Mouse (Mus musculus): Measurements from ENCODE around the gene Nrsn1. TPM values are rescaled to one million over a fixed set of nuclear protein-coding genes. Genes with fewer than 3 reads are reported as not detected.

Gene Nrsn1
- polyA plus RNA-seq, 1 experiment from 2014 or later, result 6.4 TPM

- Histone ChIP-seq H3K4me3 (no peak overlapping the region), H3K27ac (no peak overlapping the region), H3K9me3 (no peaks in the 10 kb centered on the region), H3K27me3 (ENCODE audit: poor library complexity, severe bottlenecking) (no peaks in the 10 kb centered on the region), H3K4me1 (no peaks in the 10 kb centered on the region), H3K36me3 (replicated peaks) (no peaks in the 10 kb centered on the region)
- WGBS, result 78% methylated on average over 5 of the region's 5 CpGs
- no peak for DNase-seq (ENCODE audit: extremely low spot score, low spot score)
Measured at GRCm38 (mm10) chr13:25220186-25220787, 50.0 kb downstream of the Nrsn1 start.

- Histone ChIP-seq H3K4me1 (no peaks in the 10 kb centered on the region), H3K4me3 (no peak overlapping the region), H3K36me3 (replicated peaks) (no peaks in the 10 kb centered on the region), H3K9me3 (no peaks in the 10 kb centered on the region), H3K27ac (no peak overlapping the region), H3K27me3 (ENCODE audit: poor library complexity, severe bottlenecking) (no peaks in the 10 kb centered on the region)
- DNase-seq (ENCODE audit: extremely low spot score, low spot score), result no peak
- WGBS, result 89% methylated on average over 1 of the region's 1 CpGs
Measured at GRCm38 (mm10) chr13:25218394-25218793, 51.9 kb downstream of the Nrsn1 start.

- 92% methylated on average over 5 of the region's 5 CpGs for WGBS
- H3K27me3 ChIP-seq (ENCODE audit: poor library complexity, severe bottlenecking), result no peaks in the 10 kb centered on the region
- DNase-seq (ENCODE audit: extremely low spot score, low spot score), result no peak
- H3K4me3 ChIP-seq, result no peak overlapping the region
- H3K27ac ChIP-seq, result no peak overlapping the region
- no peaks in the 10 kb centered on the region for H3K4me1 ChIP-seq
- H3K36me3 ChIP-seq (replicated peaks), result no peaks in the 10 kb centered on the region
- no peaks in the 10 kb centered on the region for H3K9me3 ChIP-seq
Measured at GRCm38 (mm10) chr13:25206950-25207349, 63.4 kb downstream of the Nrsn1 start.

Other genes with a start within 250 kb of the Nrsn1 start
- gene Dcdc2a, start 214.5 kb downstream of the Nrsn1 start, polyA plus RNA-seq (2016; fragmentation: Nextera tagmentation; extraction: Ambion mirVana), result 1.5 and 2.1 TPM in 2 replicates